Mouse (Mus musculus) ES-CJ7 (cell line): ENCODE measurements around the gene Hoxc8.

Experiments
- DNase-seq: peaks from one replicate; pipeline ENCODE4 v3.0.0; 2011; ENCODE audit warnings: low read depth, low spot score

Hoxc8 gene

DNA sequence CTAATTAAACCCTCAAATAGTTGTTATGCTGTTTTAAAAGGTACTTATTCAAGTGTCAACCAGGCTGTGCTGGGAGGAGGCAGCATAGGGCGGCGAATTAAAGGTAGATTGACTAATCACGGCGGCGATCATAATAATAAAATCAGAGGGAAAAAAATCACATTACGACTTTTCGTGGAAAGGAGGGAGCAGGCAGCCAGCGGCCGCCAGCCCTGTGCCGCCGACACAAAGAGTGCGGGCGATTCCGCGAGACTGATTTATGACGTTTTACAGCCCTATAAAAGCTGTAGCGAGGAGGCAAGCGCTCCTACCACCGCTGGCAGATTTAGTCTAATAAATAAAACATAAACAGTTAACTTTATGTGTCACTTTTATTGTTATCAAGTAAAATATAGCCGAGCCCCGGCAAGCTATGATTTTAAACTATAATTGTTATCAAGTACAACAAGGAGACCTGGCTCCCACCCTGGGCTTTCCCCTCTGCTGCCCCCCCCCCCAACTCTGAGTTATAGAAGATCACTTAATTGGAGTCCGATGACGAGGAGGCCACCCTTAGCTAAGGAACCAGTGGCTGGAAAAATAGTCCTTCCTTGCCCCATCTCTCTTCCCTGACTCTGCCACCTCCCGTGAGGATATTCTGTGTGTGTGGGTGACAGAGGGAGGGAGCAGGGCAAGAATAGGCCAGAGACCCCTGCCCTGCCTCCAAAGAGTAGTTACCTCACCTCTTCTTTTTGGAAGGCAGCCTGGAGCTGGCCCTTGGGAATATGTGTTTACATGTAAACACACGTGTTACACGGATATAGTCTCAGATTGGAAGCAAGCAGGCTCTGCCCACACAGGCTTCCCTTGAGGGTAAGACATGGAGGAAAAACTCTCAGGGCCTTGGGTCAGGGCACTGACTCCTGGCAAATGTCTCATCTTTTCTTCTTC lies 42.5 kb downstream of the Hoxc8 start:
- DNase-seq, result no peak

DNA sequence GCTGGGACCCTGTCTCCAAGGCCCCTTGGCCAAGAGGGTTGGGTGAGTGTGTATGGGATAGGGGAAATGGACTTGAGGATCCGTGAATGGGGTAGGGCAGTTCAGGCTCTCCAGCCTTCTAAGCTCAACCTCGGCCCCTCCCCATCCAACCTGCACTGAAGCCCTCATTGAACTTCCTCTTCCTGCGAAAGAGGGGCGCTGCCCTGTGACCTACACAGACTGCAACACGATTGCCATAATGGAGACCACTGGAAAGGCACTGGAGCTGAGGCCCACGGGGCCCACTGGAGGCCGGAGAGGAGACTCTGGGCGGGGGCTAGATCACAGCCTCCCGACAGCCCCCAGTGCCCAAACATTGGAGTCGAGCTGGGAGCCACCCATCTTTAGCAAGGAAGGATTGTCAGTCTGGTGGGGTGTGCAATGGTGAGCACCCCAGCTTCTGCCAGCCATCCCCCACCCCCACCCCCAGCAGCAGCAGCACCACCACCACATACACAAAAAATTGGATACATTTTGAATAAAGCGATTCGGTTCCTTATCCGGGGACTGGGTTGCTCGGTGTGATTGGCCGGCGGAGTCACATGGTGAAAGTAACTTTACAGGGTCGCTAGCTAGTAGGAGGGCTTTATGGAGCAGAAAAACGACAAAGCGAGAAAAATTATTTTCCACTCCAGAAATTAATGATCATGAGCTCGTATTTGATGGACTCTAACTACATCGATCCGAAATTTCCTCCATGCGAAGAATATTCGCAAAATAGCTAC lies 43.8 kb downstream of the Hoxc8 start:
- DNase-seq, result peak; percentile 59

DNA sequence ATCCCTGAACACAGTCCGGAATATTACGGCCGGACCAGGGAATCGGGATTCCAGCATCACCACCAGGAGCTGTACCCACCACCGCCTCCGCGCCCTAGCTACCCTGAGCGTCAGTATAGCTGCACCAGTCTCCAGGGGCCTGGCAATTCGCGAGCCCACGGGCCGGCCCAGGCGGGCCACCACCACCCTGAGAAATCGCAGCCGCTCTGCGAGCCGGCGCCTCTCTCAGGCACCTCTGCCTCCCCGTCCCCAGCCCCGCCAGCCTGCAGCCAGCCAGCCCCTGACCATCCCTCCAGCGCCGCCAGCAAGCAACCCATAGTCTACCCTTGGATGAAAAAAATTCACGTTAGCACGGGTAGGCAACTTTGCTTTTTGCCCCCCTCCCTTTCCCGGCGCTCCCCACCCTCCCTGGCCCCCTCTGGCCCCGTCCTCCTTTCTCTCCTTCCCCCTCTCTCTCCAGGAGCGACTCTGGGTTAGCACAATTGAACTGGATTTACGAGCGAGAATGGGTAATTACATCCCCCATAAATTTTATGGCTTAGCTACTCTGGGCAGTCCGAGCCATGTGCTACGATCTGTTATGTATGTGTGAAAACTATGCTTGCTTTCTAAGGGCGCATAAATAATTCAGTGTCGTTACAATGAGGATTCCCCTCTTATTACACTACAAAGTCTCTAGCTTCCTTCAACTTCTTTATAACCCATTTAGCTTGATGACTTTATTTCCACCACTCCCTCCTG lies 44.6 kb downstream of the Hoxc8 start:
- no peak for DNase-seq

DNA sequence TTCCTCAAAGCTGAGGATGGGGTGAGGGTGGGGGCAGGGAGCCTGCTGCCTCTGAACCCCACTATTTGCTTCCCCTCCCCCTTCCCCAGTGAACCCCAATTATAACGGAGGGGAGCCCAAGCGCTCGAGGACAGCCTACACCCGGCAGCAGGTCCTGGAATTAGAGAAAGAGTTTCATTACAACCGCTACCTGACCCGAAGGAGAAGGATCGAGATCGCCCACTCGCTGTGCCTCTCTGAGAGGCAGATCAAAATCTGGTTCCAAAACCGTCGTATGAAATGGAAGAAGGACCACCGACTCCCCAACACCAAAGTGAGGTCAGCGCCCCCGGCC lies 45.1 kb downstream of the Hoxc8 start:
- no peak for DNase-seq

DNA sequence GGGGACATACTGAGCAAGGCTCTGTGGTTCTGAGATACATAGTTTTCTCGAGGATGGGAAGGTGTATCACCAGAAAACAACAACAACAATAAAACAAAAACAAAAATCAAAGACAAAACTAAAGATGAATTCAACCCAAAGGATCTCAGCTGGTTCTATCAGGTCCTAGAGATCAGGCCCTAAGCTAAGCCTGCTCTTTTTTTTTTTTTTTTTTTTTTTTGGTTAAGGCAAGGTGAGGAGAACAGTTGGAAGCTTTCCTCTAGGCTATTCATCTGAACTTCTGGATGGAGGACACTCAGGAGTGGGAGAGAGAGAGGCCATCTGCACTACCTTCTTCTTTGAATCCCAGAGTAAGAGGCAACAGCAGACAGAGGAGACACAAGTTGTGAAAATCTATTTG lies 47.2 kb downstream of the Hoxc8 start:
- DNase-seq, result no peak

DNA sequence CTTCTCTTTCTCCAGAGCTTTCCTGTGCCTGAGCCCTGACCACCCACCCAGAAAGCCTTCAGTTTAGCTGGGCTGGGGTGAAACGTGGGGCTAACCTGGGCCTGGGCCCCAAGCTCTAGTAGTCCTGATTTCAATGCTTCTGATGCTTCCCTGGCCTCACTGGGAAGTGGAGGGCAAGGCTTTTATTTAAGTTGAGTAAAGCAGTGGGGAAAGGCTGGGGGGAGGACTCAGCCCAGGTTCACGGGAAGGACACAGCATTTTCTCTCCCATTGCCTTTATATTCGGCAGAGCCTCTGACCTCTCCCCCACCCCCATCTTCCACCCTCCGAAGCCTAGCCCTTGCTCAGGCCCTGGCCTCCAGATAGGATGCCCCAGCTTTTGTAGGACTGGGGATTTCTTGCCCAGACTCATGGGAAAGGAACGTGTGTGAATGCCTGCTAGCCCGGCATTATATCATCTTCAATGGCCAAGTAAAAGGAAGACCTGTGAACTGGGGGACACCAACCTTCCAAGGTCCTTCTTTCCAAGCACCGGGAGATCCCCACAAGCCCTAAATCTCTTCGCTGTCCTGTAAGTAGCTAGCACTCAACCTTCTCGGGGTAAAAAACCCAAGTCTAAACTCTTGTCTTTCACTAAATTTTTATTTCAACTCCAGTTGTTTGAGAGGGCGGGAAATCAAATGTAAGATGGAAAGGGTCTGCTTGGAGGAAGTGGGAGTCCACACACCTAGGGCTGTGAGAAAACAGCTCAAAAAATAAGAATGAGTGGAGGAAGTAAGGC lies 48.5 kb downstream of the Hoxc8 start:
- DNase-seq, result no peak

DNA sequence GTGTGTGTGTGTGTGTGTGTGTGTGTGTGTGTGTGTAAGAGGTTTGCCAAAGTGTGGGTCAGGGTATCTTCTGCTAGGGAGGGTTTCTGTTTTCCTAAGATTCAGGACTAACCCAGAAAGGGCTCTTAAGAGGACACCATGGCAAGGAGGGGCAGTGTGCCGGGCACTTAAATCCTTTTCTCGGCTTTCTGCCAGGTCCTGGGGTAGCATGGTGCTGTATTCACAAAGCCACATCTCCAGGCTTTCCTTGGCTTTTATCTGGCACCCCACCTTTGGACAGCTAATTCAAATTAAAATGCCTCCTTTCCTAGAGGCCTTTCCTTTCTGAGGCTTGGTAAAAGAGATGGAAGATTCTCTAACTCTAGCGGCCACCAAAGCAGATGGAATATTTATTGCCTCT lies 49.2 kb downstream of the Hoxc8 start:
- DNase-seq, result no peak

DNA sequence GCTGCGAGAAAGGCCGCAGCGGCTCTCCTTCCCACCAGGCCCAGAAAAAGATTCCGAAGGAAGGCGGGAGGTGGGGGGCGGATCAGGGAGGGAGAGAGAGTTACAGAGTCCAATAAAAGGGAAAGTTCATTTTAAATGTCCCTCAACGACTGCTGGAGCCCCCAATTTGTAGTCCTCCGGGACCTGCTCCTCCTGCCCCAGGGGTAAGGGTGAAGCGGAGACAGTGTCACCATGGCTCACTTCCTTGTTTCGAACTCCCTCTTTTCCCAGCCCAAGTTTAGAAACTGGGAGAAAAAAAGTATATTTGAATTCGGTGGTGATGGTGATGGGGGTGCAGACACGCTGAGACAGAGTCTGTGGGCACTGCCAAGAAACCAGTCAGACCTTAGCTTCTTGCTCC lies 50.2 kb downstream of the Hoxc8 start:
- DNase-seq, result no peak

DNA sequence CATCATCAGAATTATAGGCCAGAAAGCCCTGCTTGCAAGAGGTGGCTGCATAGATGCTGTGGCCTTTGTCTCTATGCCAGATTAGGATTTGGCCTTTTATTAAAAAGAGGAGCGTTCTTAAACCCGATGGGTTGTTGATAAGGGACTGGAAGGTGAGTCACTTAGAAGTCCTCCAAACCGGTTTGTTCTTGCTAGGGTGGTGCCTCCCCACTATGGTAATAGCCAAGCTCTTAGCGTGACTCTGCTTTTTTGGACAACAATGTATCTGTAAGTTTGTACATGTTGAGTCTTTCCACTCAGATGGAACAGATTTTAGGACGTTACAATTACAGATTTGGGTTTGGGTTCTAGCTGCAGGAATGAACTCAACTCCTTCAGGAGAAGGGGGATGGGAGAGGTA lies 51.2 kb downstream of the Hoxc8 start:
- peak; percentile 72 for DNase-seq

DNA sequence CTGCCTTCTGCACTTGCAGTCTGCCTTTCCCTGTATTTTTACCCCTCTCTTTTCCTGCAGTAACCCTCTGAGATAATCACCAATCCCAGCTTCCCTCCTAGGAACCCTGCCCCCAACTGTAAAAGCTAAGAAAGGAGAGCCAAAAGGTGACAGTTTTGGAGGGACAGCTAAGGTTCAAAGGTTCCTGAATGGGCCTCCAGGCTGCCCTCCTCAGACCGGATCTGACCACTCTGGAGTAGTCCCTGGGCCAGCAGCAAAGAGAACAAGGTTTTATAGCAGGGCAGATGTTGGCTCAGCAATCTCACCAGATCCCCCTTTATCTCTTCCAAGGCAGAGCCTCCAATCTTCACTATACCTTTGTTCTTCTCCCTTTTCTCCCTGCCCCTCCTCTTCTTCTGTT lies 51.8 kb downstream of the Hoxc8 start:
- no peak for DNase-seq
